Mouse (Mus musculus): ENCODE results near the gene Stx4a. TPM values are rescaled to one million over a fixed set of nuclear protein-coding genes. Genes with fewer than 3 reads are reported as not detected.

Gene Stx4a
- polyA plus RNA-seq, 1 experiment from 2014 or later, result 9.7 TPM

DNA sequence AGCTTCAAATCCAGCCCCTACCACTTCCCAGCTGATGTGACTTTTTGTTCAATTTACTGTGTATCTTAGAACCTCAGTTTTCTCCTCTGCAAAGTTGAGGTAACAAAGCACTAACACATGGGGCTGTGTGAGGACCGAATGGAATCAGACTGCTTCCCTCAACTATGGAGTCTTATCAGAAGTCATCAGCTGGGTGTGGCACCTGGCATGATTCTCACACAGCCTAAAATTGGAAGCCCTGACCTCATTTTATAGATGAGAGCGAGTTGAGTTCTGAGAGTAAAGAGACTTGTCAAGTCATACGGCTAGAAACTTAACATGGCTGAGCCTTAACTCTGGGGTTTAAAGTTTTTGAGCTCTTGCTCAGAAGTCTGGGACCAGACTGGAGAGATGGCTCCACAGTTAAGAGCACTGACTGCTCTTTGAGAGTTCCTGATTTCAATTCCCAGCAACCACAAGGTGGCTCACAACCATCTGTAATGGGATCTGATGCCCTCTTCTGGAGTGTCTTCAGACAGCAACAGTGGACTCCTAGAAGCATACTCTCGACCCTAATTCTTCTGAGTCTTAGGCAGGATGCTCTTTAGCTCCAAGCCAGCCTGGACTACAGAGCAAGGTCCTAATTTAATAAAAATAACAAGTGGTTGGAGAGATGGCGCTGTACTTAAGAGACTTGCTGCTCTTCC is 46.2 kb downstream of the Stx4a start:
- WGBS, result 85% methylated on average over 5 of the region's 5 CpGs
- no peak for DNase-seq (ENCODE audit: low spot score)
- Histone ChIP-seq H3K9ac (ENCODE audit: low read length) (no peak overlapping the region), H3K36me3 (ENCODE audit: control insufficient read depth, insufficient read depth, low read length) (peaks cover 57% of the 10 kb centered on the region), H3K9me3 (replicated peaks; ENCODE audit: control insufficient read depth, low read length) (no peaks in the 10 kb centered on the region), H3K27me3 (replicated peaks; ENCODE audit: control insufficient read depth, insufficient read depth, low read length) (no peaks in the 10 kb centered on the region), H3K4me1 (ENCODE audit: control insufficient read depth, insufficient read depth, low read length) (peaks cover 11% of the 10 kb centered on the region), H3K4me3 (ENCODE audit: low read depth, low read length) (no peak overlapping the region), H3K27ac (ENCODE audit: low read depth, low read length) (no peak overlapping the region), H3K4me2 (ENCODE audit: low read length) (no peak overlapping the region)
- no peak for ATAC-seq

DNA sequence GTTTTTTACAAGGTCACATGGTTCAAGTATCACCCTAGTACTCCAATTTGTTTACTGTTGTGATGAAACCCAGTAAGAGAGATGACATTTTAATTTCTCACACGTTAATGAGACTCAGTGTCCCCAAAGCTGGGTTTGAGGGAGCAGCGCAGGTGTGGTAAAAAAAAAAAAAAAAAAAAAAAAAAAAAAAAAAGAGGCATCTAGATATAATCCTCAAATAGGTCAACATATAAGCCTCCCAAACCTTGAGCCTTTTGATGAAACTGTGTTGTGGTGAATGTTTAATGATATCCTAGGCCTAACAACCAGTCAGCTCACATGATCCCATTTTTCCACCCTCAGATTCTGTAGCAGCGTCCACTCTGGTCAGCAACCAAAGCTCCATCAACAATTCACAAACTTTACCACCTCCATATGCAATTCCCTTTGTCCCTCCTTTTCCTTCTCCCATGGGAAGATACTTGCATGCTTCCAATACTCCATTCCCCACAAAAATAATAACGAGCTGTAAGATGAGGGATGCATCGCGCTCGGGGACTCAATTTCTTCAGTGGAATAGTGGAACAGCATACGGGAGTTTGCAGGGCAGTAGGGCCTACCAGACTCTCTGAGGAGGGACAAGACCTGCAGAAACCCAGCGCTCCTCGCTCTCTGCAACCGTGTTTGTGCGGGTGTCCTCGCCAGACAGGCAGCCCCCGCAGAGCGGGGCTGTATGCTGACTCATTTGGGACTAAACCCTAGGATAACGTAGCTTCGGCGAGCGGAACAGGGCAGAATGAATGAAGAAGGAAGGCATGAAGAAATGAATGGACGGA is 50.9 kb downstream of the Stx4a start:
- peaks cover 18% of the 10 kb centered on the region for H3K4me1 ChIP-seq (ENCODE audit: control insufficient read depth, insufficient read depth, low read length)
- H3K9ac ChIP-seq (ENCODE audit: low read length), result peak overlapping the region; percentile 98
- WGBS, result 3% methylated on average over 20 of the region's 20 CpGs
- H3K9me3 ChIP-seq (replicated peaks; ENCODE audit: control insufficient read depth, low read length), result no peaks in the 10 kb centered on the region
- H3K27ac ChIP-seq (ENCODE audit: low read depth, low read length), result peak overlapping the region; percentile 100
- H3K4me3 ChIP-seq (ENCODE audit: low read depth, low read length), result peak overlapping the region; percentile 98
- peak; percentile 27 for ATAC-seq
- DNase-seq (ENCODE audit: low spot score), result no peak
- peaks cover 46% of the 10 kb centered on the region for H3K36me3 ChIP-seq (ENCODE audit: control insufficient read depth, insufficient read depth, low read length)
- no peaks in the 10 kb centered on the region for H3K27me3 ChIP-seq (replicated peaks; ENCODE audit: control insufficient read depth, insufficient read depth, low read length)
- peak overlapping the region; percentile 94 for H3K4me2 ChIP-seq (ENCODE audit: low read length)

DNA sequence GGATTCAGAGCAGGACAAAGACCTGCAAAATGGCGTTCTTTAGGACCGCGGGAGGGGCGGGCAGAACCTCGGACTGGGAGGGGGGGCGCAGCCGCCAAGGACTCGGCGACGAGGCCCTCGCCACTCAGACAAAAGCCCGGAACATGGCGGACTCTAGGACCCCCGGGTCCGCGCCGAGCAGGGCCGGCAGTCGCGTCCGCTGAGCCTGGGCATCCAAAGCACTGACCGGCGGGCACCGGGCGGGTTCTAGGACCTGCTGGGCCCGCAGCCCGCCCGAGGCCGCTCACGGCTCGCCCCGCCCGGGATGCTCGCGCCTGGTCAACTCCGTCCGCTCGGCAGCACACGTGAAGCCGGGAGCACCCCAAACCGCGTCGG is 51.5 kb downstream of the Stx4a start:
- peak; percentile 93 for ATAC-seq

DNA sequence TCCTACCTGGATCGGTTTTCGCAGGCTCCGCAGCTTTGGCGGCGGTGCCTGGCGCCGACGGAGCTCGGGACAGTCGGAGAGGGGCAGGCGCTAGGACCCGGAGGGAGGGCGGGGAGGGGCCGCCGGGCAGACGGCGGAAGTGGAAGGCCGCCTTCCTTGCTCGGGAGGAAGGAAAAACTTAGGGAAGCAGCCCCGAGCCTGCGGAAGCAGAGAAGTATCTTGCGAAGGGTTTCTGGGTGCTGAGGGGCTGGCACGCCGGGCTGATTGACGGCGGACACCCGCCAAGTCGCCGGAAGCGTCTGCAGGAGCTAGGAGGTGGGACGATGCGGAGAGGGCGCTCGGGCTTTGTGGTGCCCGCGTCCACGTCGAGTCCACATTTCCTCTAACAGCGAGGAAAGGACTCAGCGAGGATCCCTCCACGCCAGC is 52.0 kb downstream of the Stx4a start, which contains the start of gene Zfp646:
Gene Zfp646 (plus strand): TSS at position 181 of the 426 bp plus-strand sequence.
- under 1% methylated on average over 40 of the region's 41 CpGs for WGBS
- peak within 1 kb of the TSS; percentile 100 for H3K27ac ChIP-seq (ENCODE audit: low read depth, low read length)
- DNase-seq (ENCODE audit: low spot score) (peak; percentile 93), ATAC-seq (peak; percentile 92)
- H3K4me1 ChIP-seq (ENCODE audit: control insufficient read depth, insufficient read depth, low read length), result peaks cover 18% of the 10 kb centered on the region
- no peaks in the 10 kb centered on the region for H3K27me3 ChIP-seq (replicated peaks; ENCODE audit: control insufficient read depth, insufficient read depth, low read length)
- peak within 1 kb of the TSS; percentile 94 for H3K4me2 ChIP-seq (ENCODE audit: low read length)
- H3K9ac ChIP-seq (ENCODE audit: low read length), result peak within 1 kb of the TSS; percentile 98
- H3K9me3 ChIP-seq (replicated peaks; ENCODE audit: control insufficient read depth, low read length), result no peaks in the 10 kb centered on the region
- peak within 1 kb of the TSS; percentile 98 for H3K4me3 ChIP-seq (ENCODE audit: low read depth, low read length)
- peaks cover 48% of the 10 kb centered on the region for H3K36me3 ChIP-seq (ENCODE audit: control insufficient read depth, insufficient read depth, low read length)

More for the DNA sequence above, 51.5 kb downstream of the Stx4a start:
- H3K4me1 ChIP-seq (ENCODE audit: control insufficient read depth, insufficient read depth, low read length), result peaks cover 18% of the 10 kb centered on the region
- peak overlapping the region; percentile 94 for H3K4me2 ChIP-seq (ENCODE audit: low read length)
- peak; percentile 98 for DNase-seq (ENCODE audit: low spot score)
- no peaks in the 10 kb centered on the region for H3K9me3 ChIP-seq (replicated peaks; ENCODE audit: control insufficient read depth, low read length)
- peak overlapping the region; percentile 100 for H3K27ac ChIP-seq (ENCODE audit: low read depth, low read length)
- WGBS, result under 1% methylated on average over 42 of the region's 43 CpGs
- peak overlapping the region; percentile 98 for H3K9ac ChIP-seq (ENCODE audit: low read length)
- no peaks in the 10 kb centered on the region for H3K27me3 ChIP-seq (replicated peaks; ENCODE audit: control insufficient read depth, insufficient read depth, low read length)
- peaks cover 46% of the 10 kb centered on the region for H3K36me3 ChIP-seq (ENCODE audit: control insufficient read depth, insufficient read depth, low read length)
- H3K4me3 ChIP-seq (ENCODE audit: low read depth, low read length), result peak overlapping the region; percentile 98

DNA sequence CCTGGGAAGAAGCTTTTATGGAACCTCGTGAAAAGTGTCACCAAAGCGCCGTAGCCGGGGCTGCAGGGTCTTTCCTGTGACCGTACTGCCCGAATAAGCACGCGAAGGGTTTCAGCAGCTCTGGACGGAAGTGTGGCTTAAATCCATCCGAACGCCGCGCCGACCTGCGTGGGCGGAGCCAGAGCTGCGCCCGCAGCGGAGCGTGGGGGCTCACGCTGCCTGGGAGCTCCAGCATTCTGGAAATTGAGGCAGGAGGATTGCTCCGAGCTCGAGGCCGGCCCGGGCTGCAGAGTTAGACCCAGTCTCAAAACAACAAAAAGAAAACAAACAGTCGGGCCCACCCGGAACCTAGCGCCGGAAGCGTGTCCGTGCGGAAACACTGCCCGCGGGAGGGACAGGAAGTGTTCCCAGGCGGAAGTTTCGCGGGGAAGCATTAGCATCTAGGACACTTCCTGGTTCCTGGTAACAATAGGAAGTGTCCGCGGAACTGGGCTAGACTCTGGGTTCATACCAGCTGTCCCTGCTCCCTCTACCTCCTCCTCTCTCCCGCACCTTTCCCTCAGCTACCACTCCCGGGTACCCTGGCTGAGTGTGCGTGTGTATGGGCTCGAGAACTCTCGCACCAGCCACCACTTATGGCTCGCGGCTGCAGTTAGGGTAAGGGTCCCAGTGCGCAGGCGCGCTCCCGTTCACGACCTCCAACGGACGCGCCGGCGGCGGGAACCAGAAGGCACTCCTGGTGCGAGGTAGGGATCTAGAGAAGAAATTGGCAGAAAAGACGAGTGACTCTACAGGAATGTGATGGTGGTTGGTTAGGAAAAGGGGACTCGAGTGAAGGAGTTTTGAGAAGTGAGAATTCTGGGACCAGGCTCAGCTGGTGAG is 52.6 kb downstream of the Stx4a start, which contains the start of gene Zfp668:
Gene Zfp668 (minus strand): TSS at position 362 of the 882 bp plus-strand sequence.
- ATAC-seq (peak; percentile 69), DNase-seq (ENCODE audit: low spot score) (peak; percentile 97)
- no peaks in the 10 kb centered on the region for H3K27me3 ChIP-seq (replicated peaks; ENCODE audit: control insufficient read depth, insufficient read depth, low read length)
- peak within 1 kb of the TSS; percentile 100 for H3K27ac ChIP-seq (ENCODE audit: low read depth, low read length)
- H3K4me2 ChIP-seq (ENCODE audit: low read length), result peak within 1 kb of the TSS; percentile 94
- H3K9me3 ChIP-seq (replicated peaks; ENCODE audit: control insufficient read depth, low read length), result no peaks in the 10 kb centered on the region
- H3K9ac ChIP-seq (ENCODE audit: low read length), result peak within 1 kb of the TSS; percentile 98
- WGBS, result under 1% methylated on average over 60 of the region's 60 CpGs
- peaks cover 18% of the 10 kb centered on the region for H3K4me1 ChIP-seq (ENCODE audit: control insufficient read depth, insufficient read depth, low read length)
- H3K4me3 ChIP-seq (ENCODE audit: low read depth, low read length), result peak within 1 kb of the TSS; percentile 98
- peaks cover 50% of the 10 kb centered on the region for H3K36me3 ChIP-seq (ENCODE audit: control insufficient read depth, insufficient read depth, low read length)

DNA sequence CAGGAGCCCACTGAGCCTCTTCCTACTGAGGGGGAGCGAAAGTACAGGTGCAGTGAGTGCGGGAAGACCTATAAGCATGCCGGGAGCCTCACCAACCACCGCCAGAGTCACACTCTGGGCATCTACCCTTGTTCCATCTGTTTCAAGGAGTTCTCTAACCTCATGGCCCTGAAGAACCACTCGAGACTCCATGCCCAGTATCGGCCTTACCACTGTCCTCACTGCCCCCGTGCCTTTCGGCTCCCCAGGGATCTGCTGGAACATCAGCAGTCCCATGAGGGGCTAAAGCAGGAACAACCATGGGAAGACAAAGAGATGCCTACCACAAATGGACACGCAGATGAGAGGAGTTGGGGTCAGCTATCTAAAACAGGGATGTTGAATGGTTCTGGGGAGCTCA is 55.2 kb downstream of the Stx4a start:
- DNase-seq (ENCODE audit: low spot score) (no peak), ATAC-seq (no peak)
- Histone ChIP-seq H3K9me3 (replicated peaks; ENCODE audit: control insufficient read depth, low read length) (no peaks in the 10 kb centered on the region), H3K36me3 (ENCODE audit: control insufficient read depth, insufficient read depth, low read length) (peaks cover 65% of the 10 kb centered on the region), H3K4me1 (ENCODE audit: control insufficient read depth, insufficient read depth, low read length) (peaks cover 13% of the 10 kb centered on the region), H3K27ac (ENCODE audit: low read depth, low read length) (no peak overlapping the region), H3K4me3 (ENCODE audit: low read depth, low read length) (no peak overlapping the region), H3K4me2 (ENCODE audit: low read length) (no peak overlapping the region), H3K27me3 (replicated peaks; ENCODE audit: control insufficient read depth, insufficient read depth, low read length) (no peaks in the 10 kb centered on the region), H3K9ac (ENCODE audit: low read length) (no peak overlapping the region)
- WGBS, result 97% methylated on average over 9 of the region's 9 CpGs

DNA sequence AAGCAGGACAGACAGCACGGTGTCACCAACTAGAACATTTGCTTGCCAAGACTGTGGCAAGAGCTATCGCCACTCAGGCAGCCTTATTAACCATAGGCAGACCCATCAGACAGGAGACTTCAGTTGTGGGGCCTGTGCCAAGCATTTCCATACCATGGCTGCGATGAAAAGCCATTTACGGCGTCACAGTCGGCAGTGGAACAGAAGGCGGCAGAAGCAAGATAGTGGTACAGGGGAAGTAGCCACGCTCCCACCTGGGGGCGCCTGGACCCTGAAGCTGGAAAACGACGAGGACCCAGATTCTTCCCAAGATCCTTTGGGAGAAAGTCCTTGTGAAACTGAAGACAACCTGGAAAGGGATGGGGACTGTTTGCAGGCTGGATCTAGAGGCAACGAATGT is 56.3 kb downstream of the Stx4a start:
- no peak for ATAC-seq
- H3K27ac ChIP-seq (ENCODE audit: low read depth, low read length), result no peak overlapping the region
- peaks cover 9% of the 10 kb centered on the region for H3K4me1 ChIP-seq (ENCODE audit: control insufficient read depth, insufficient read depth, low read length)
- H3K36me3 ChIP-seq (ENCODE audit: control insufficient read depth, insufficient read depth, low read length), result peaks cover 76% of the 10 kb centered on the region
- H3K27me3 ChIP-seq (replicated peaks; ENCODE audit: control insufficient read depth, insufficient read depth, low read length), result no peaks in the 10 kb centered on the region
- 89% methylated on average over 12 of the region's 12 CpGs for WGBS
- no peak overlapping the region for H3K9ac ChIP-seq (ENCODE audit: low read length)
- no peak overlapping the region for H3K4me2 ChIP-seq (ENCODE audit: low read length)
- no peaks in the 10 kb centered on the region for H3K9me3 ChIP-seq (replicated peaks; ENCODE audit: control insufficient read depth, low read length)
- DNase-seq (ENCODE audit: low spot score), result no peak
- H3K4me3 ChIP-seq (ENCODE audit: low read depth, low read length), result no peak overlapping the region

DNA sequence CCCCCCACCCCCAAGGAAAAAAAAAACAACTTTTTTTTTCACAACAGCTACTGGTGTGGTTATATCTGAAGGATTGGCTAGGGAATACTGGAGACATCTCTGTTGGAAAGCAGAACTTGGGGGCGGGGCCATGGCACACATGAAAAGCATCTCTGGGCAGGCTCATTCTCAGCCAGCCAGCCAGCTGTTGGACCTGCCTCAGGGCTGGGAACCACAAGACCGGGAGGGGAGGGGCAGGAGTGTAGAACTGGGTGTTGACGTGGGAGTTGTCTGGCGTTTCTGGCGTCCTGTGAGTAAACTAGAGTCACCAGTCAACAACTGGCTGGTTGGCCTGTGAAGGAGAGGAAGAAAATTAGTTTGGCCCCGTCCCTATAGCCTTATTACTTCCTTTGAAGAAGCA is 61.9 kb downstream of the Stx4a start:
- Histone ChIP-seq H3K4me2 (ENCODE audit: low read length) (no peak overlapping the region), H3K36me3 (ENCODE audit: control insufficient read depth, insufficient read depth, low read length) (peaks cover 98% of the 10 kb centered on the region), H3K27ac (ENCODE audit: low read depth, low read length) (no peak overlapping the region), H3K4me1 (ENCODE audit: control insufficient read depth, insufficient read depth, low read length) (peaks cover 2% of the 10 kb centered on the region; the same call in 1 of the 2 replicates), H3K4me3 (ENCODE audit: low read depth, low read length) (no peak overlapping the region), H3K27me3 (replicated peaks; ENCODE audit: control insufficient read depth, insufficient read depth, low read length) (no peaks in the 10 kb centered on the region), H3K9me3 (replicated peaks; ENCODE audit: control insufficient read depth, low read length) (no peaks in the 10 kb centered on the region), H3K9ac (ENCODE audit: low read length) (no peak overlapping the region)
- no peak for ATAC-seq
- DNase-seq (ENCODE audit: low spot score), result no peak
- 78% methylated on average over 6 of the region's 6 CpGs for WGBS
